Mouse (Mus musculus) midbrain, embryonic 15.5 days (tissue): ENCODE data around the gene Pla2g2e. TPM values are rescaled to one million over a fixed set of nuclear protein-coding genes. Genes with fewer than 3 reads are reported as not detected.
"Not testable (repeated sequence)": the region's sequence is repeated elsewhere in the genome, so short reads cannot be mapped to it uniquely, and the experiment has no call there.

ENCODE experiments used
- ATAC-seq: fragments of 200-750 bp; cut with Nextera tagmentation; replicated peaks from 2 replicates; pipeline ENCODE4 v1.8.0; 2017; ENCODE audit warnings: moderate TSS enrichment
- H3K27ac ChIP-seq: fragments of 300-500 bp; sonication (generic); 2 replicates; pipeline ENCODE4 v1.5.1; 2015; ENCODE audit warnings: mild to moderate bottlenecking, inconsistent platforms
- H3K27me3 ChIP-seq: fragments of 300-500 bp; sonication (generic); replicated peaks from 2 replicates; pipeline ENCODE4 v1.6.1; 2015; ENCODE audit warnings: inconsistent platforms
- H3K36me3 ChIP-seq: fragments of 300-500 bp; sonication (generic); replicated peaks from 2 replicates; pipeline ENCODE4 v1.6.1; 2015; ENCODE audit warnings: inconsistent platforms
- H3K4me1 ChIP-seq: fragments of 300-500 bp; sonication (generic); 2 replicates; pipeline ENCODE4 v1.6.1; 2015; ENCODE audit warnings: inconsistent platforms
- H3K4me2 ChIP-seq: fragments of 300-500 bp; sonication (generic); 2 replicates; pipeline ENCODE4 v1.6.1; 2015; ENCODE audit warnings: inconsistent platforms, mild to moderate bottlenecking, moderate library complexity
- H3K4me3 ChIP-seq: fragments of 300-500 bp; sonication (generic); 2 replicates; pipeline ENCODE4 v1.5.1; 2015; ENCODE audit warnings: mild to moderate bottlenecking, inconsistent platforms
- H3K9ac ChIP-seq: fragments of 300-500 bp; sonication (generic); 2 replicates; pipeline ENCODE4 v1.6.1; 2015; ENCODE audit warnings: mild to moderate bottlenecking, inconsistent platforms
- H3K9me3 ChIP-seq: fragments of 300-500 bp; sonication (generic); 2 replicates; pipeline ENCODE4 v1.6.1; 2016; ENCODE audit warnings: inconsistent platforms
- WGBS: fragments of 180-500 bp; shearing (Covaris S2); methylation state at CpG from one replicate; pipeline ENCODE4 v1.1.7; 2015; ENCODE audit warnings: mixed read lengths; 5-methylcytosine and 5-hydroxymethylcytosine counted together
- polyA plus RNA-seq: library from polyadenylated mRNA; unstranded; fragments of >200 nt; fragmentation: Nextera tagmentation; extraction: Ambion mirVana; gene quantifications from 2 replicates; pipeline ENCODE4 v1.2.1, GENCODE M21; 2015

Pla2g2e gene
- polyA plus RNA-seq, 1 experiment from 2014 or later = not detected

DNA sequence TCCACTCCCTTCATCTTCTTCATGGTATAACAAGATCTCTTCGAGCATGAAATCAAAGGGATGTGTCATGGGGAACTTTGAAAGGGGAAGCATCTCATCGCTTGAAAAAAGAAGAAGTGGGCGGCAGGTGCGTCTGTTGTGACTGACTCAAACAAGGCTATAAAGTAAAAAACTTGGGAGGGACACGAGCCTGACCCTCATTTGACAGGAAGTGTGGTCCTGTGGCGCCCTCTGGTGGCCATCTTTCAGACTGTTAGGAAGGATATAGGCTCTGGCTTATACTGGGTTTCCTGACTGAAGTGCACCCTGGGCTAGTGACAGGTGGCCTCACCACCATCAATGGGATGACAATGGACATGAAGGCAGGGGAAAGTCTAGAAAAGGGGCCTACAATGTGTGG, 6.5 kb downstream of the Pla2g2e start:
- no peak overlapping the region for H3K27ac ChIP-seq
- H3K36me3 ChIP-seq = no peaks in the 10 kb centered on the region
- H3K4me1 ChIP-seq = peaks cover 3% of the 10 kb centered on the region; the same call in 1 of the 2 replicates
- H3K27me3 ChIP-seq = no peaks in the 10 kb centered on the region
- no peak overlapping the region for H3K9ac ChIP-seq
- ATAC-seq = peak; percentile 63; the same call in 1 of the 2 replicates
- no peak overlapping the region for H3K4me3 ChIP-seq
- WGBS = 15% methylated on average over 6 of the region's 6 CpGs
- no peak overlapping the region for H3K4me2 ChIP-seq
- no peaks in the 10 kb centered on the region for H3K9me3 ChIP-seq

GRCm38 (mm10) chr4:138889165-138889564, 11.4 kb downstream of the Pla2g2e start:
- H3K36me3 ChIP-seq = peaks cover 6% of the 10 kb centered on the region; the same call in 1 of the 2 replicates
- 36% methylated on average over 7 of the region's 7 CpGs for WGBS
- H3K4me1 ChIP-seq = no peaks in the 10 kb centered on the region
- ATAC-seq = no peak
- H3K9ac ChIP-seq = no peak overlapping the region
- H3K4me3 ChIP-seq = no peak overlapping the region
- no peak overlapping the region for H3K4me2 ChIP-seq
- 0 out of 2 replicates have a peak overlapping the region, but pooled peaks have one; percentile 33 for H3K27ac ChIP-seq
- no peaks in the 10 kb centered on the region for H3K9me3 ChIP-seq
- no peaks in the 10 kb centered on the region for H3K27me3 ChIP-seq

- Histone ChIP-seq H3K27me3 (no peaks in the 10 kb centered on the region), H3K9ac (no peak overlapping the region), H3K9me3 (no peaks in the 10 kb centered on the region), H3K4me1 (no peaks in the 10 kb centered on the region), H3K4me3 (no peak overlapping the region), H3K36me3 (peaks cover 10% of the 10 kb centered on the region; the same call in 1 of the 2 replicates), H3K4me2 (no peak overlapping the region), H3K27ac (no peak overlapping the region)
- 70% methylated on average over 8 of the region's 8 CpGs for WGBS
- ATAC-seq = no peak
Observed at GRCm38 (mm10) chr4:138889635-138890034, 11.9 kb downstream of the Pla2g2e start.

GRCm38 (mm10) chr4:138892655-138893054, 14.9 kb downstream of the Pla2g2e start:
- H3K9me3 ChIP-seq = no peaks in the 10 kb centered on the region
- ATAC-seq = no peak
- 88% methylated on average over 6 of the region's 6 CpGs for WGBS
- H3K4me3 ChIP-seq = no peak overlapping the region
- no peak overlapping the region for H3K27ac ChIP-seq
- no peaks in the 10 kb centered on the region for H3K4me1 ChIP-seq
- H3K4me2 ChIP-seq = no peak overlapping the region
- no peaks in the 10 kb centered on the region for H3K27me3 ChIP-seq
- no peak overlapping the region for H3K9ac ChIP-seq
- peaks cover 37% of the 10 kb centered on the region for H3K36me3 ChIP-seq

DNA sequence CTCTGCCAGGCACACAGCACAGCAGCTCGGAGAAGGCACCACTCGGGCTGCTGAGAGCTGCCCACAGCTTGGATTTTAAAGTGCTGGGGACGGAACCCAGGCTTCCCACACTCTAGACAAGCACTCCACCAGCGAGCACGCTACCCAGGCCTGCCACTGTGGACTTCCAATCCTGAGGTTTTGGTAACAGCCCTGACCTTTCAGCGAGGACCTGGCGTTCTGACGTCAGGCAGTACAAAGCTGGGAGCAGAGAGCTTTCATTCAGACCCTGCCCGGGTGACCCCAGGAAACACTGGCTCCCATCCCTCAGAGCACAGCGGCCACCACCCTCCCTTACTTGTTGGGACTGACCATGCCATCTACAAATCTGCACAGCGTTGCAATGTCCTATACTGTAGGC, 16.0 kb downstream of the Pla2g2e start:
- not testable (repeated sequence) for ATAC-seq, H3K4me3 ChIP-seq, H3K9ac ChIP-seq, H3K4me1 ChIP-seq, H3K27me3 ChIP-seq, H3K27ac ChIP-seq, H3K4me2 ChIP-seq, H3K9me3 ChIP-seq
- WGBS = 92% methylated on average over 11 of the region's 11 CpGs
- H3K36me3 ChIP-seq = peaks cover 42% of the 10 kb centered on the region

- H3K9ac ChIP-seq = no peak overlapping the region
- H3K4me3 ChIP-seq = no peak overlapping the region
Observed at GRCm38 (mm10) chr4:138899361-138899760, 21.6 kb downstream of the Pla2g2e start.

GRCm38 (mm10) chr4:138905624-138906337, 28.0 kb downstream of the Pla2g2e start:
- no peak overlapping the region for H3K27ac ChIP-seq

More at GRCm38 (mm10) chr4:138899361-138899760, 21.6 kb downstream of the Pla2g2e start:
- no peak for ATAC-seq
- H3K4me2 ChIP-seq = no peak overlapping the region
- WGBS = 77% methylated on average over 7 of the region's 7 CpGs
- H3K36me3 ChIP-seq = peaks cover 61% of the 10 kb centered on the region
- H3K27ac ChIP-seq = no peak overlapping the region
- no peaks in the 10 kb centered on the region for H3K27me3 ChIP-seq
- no peaks in the 10 kb centered on the region for H3K9me3 ChIP-seq
- H3K4me1 ChIP-seq = no peaks in the 10 kb centered on the region

DNA sequence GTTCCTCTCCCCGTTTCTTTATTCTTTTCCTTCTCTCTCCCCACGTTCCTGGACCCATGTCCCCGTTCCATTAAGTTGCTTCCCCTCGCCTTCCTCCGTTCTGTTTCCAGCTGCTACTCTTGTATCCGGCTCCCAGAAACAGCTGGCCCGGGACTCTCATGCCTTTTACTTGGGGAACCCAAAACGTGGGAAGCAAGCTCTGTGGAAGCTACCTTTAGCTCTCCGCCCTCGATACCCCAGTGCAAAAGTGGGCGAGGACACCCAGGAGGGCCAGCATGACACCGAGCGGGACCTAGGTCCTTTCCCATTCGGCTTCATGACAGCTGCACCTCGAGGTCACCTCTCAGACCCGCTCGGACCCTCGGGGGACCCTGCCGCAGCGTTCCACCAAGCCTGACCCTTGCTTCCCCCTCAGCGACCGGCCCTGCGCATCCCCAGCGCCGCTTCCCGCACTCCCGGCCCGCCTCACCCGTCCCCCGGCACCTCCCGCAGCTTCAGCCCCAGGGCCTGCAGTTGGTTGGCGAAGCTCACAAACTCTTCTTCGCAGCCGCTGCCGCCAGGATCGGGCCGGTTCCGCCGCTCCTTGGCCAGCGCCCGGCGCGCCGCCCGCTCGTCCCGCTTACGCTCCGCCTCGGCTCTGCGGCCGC, 35.5 kb downstream of the Pla2g2e start:
- ATAC-seq = peak; percentile 62; the same call in 1 of the 2 replicates
- Histone ChIP-seq H3K36me3 (no peaks in the 10 kb centered on the region), H3K9me3 (no peaks in the 10 kb centered on the region), H3K9ac (peak overlapping the region; percentile 96), H3K4me3 (peak overlapping the region; percentile 97), H3K4me1 (peaks cover 21% of the 10 kb centered on the region), H3K4me2 (peak overlapping the region; percentile 85), H3K27me3 (no peaks in the 10 kb centered on the region), H3K27ac (peak overlapping the region; percentile 83)
- under 1% methylated on average over 52 of the region's 52 CpGs for WGBS

More at GRCm38 (mm10) chr4:138905624-138906337, 28.0 kb downstream of the Pla2g2e start:
- Histone ChIP-seq H3K4me2 (no peak overlapping the region), H3K9me3 (no peaks in the 10 kb centered on the region), H3K4me3 (no peak overlapping the region), H3K36me3 (peaks cover 40% of the 10 kb centered on the region), H3K9ac (no peak overlapping the region), H3K4me1 (0 out of 2 replicates have a peak, but pooled peaks cover 3% of the 10 kb centered on the region), H3K27me3 (no peaks in the 10 kb centered on the region)
- no peak for ATAC-seq
- WGBS = 97% methylated on average over 18 of the region's 18 CpGs

DNA sequence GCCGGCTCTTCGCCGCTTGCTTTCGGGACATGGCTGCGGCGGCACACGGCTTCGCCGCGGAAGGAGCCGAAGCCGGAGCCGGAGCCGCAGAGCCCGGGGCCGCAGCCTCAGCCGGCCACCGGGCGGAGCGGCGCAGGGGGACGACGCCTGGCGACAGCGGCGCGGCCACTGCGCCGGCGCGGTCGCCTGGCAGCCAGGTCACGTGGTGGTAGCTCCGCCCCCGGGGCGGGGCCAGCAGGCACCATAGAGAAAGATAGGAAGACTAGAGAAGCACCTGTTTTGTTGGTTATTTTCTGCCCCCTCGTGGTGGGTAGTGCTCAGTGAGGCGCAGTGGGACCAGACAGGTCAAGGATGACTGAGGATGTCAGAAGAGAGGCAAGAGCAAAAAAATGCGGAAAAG, 36.1 kb downstream of the Pla2g2e start, which contains the start of gene Otud3:
Gene Otud3 (minus strand): TSS at position 149 of the 400 bp plus-strand sequence.
- under 1% methylated on average over 39 of the region's 39 CpGs for WGBS
- H3K9ac ChIP-seq = peak within 1 kb of the TSS; percentile 96
- ATAC-seq = peak; percentile 92

DNA sequence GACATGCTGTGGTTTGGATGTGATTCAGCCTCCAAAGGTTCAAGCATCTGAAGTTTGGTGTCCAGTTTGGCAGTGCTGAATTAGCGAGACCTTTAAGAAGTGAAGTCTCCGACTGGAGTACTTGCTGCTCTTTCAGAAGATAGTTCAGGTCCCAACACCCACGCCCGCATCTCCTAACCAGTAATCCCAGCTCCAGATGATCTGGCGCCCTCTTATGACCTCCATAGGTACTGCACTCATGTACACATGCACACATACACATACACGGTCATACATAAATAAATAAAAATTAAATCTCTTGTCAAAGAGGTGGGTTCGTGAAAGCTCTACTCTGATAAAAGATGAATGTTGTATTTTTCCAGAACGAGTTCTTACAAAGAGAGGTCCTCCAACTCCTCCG, 39.5 kb downstream of the Pla2g2e start:
- H3K9ac ChIP-seq = no peak overlapping the region
- H3K27ac ChIP-seq = no peak overlapping the region
- H3K4me3 ChIP-seq = no peak overlapping the region
- H3K4me2 ChIP-seq = no peak overlapping the region
- no peaks in the 10 kb centered on the region for H3K27me3 ChIP-seq
- no peaks in the 10 kb centered on the region for H3K36me3 ChIP-seq
- no peaks in the 10 kb centered on the region for H3K9me3 ChIP-seq
- H3K4me1 ChIP-seq = peaks cover 17% of the 10 kb centered on the region
- ATAC-seq = no peak
- 84% methylated on average over 9 of the region's 9 CpGs for WGBS

More for the DNA sequence above, 36.1 kb downstream of the Pla2g2e start, which contains the start of gene Otud3:
- no peaks in the 10 kb centered on the region for H3K36me3 ChIP-seq
- H3K27me3 ChIP-seq = no peaks in the 10 kb centered on the region
- peaks cover 21% of the 10 kb centered on the region for H3K4me1 ChIP-seq
- H3K9me3 ChIP-seq = no peaks in the 10 kb centered on the region
- H3K4me3 ChIP-seq = peak within 1 kb of the TSS; percentile 97
- H3K27ac ChIP-seq = peak within 1 kb of the TSS; percentile 83
- H3K4me2 ChIP-seq = peak within 1 kb of the TSS; percentile 85

DNA sequence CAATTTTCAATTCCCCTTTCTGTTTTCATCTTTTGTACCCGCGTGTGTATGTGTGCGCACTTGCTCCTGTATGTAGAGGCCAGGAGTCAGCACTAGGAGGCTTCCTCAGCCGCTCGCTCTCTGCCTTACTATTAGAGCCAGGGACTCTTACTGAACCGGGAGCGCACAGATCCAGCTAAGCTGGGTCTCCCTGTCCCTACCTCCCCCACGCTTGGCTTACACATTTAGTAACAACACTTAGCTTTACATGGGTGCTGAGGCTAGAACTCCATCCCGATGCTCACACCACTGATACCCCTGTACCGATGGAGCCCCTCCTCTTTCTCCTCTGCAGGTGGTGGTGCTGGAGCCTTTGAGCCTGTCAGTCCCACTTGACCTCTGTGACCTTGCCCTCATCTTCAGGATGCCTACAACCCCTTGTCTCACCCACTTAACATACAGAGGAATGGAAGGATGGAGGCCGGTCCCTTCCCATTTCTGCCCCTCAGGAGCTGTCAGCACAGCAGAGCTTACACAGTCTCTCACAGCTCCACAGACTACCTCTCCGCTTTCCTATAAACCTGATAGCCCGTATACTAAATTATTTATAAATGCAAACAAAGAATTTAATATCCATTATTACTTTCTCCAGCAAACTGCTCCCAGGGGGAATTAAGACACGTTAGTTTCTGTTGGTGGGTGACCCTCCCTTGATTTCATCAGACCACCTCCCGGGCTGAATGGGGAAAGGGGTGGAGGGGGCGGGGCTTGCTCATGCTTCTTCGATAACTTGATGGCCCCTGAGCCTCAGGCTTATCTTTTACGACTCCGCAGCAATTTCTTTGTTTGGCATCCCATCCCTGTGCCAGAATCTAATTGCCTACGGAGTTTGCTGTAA, 43.8 kb downstream of the Pla2g2e start:
- Histone ChIP-seq H3K4me2 (peak overlapping the region; percentile 55), H3K4me1 (peaks cover 9% of the 10 kb centered on the region; the same call in 1 of the 2 replicates), H3K9me3 (no peaks in the 10 kb centered on the region), H3K4me3 (peak overlapping the region; percentile 37), H3K9ac (0 out of 2 replicates have a peak overlapping the region, but pooled peaks have one; percentile 10), H3K36me3 (no peaks in the 10 kb centered on the region), H3K27me3 (no peaks in the 10 kb centered on the region), H3K27ac (no peak overlapping the region)
- WGBS = 35% methylated on average over 20 of the region's 20 CpGs
- peak; percentile 80 for ATAC-seq

- ATAC-seq = peak; percentile 87
- no peaks in the 10 kb centered on the region for H3K9me3 ChIP-seq
- H3K27ac ChIP-seq = no peak overlapping the region
- WGBS = 2% methylated on average over 11 of the region's 11 CpGs
- peak overlapping the region; percentile 55 for H3K4me2 ChIP-seq
- no peaks in the 10 kb centered on the region for H3K27me3 ChIP-seq
- peak overlapping the region; percentile 37 for H3K4me3 ChIP-seq
- H3K4me1 ChIP-seq = peaks cover 9% of the 10 kb centered on the region; the same call in 1 of the 2 replicates
- H3K9ac ChIP-seq = 0 out of 2 replicates have a peak overlapping the region, but pooled peaks have one; percentile 10
- no peaks in the 10 kb centered on the region for H3K36me3 ChIP-seq
Observed at GRCm38 (mm10) chr4:138922131-138922459, 44.4 kb downstream of the Pla2g2e start.
